Mouse (Mus musculus) stomach, postnatal 0 days (tissue): ENCODE measurements at regions not wholly inside any gene's neighbourhood (a gene's known extent, or its start where the extent isn't known, plus 50 kb on each side); places are given as distances from the start of the nearest gene placed in this dataset.

ENCODE experiments used
- CTCF ChIP-seq: IDR thresholded peaks from 2 replicates; pipeline ENCODE4 v1.5.1; 2016; ENCODE audit warnings: antibody characterized with exemption, low read depth, mild to moderate bottlenecking, moderate library complexity
- EP300 ChIP-seq: optimal IDR thresholded peaks from 2 replicates; pipeline ENCODE3; 2016; ENCODE audit warnings: antibody characterized with exemption

DNA sequence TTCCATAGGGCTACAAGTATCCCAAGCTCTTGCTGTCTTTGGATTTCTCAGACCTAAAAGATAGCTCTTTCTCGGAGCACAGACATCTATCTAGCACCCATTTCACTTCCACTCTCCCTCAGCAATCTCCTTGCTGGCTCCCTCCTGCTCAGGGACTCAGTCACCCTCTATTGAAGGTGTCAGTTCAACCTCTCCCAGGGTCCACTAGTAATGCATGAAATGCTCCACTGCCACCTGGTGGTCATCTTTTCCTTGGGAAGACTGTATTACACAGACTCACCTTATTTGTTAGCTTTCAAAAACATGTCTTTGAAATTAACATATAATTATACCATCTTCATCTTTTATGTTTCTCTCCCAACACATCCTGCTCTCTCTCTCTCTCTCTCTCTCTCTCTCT, 87.3 kb upstream of the Adcy2 start:
- TF ChIP-seq EP300 (no peak), CTCF (peak; percentile 85)
